Mouse (Mus musculus): ENCODE measurements at regions not wholly inside any gene's neighbourhood (a gene's known extent, or its start where the extent isn't known, plus 50 kb on each side); places are given as distances from the start of the nearest gene placed in this dataset.

DNA sequence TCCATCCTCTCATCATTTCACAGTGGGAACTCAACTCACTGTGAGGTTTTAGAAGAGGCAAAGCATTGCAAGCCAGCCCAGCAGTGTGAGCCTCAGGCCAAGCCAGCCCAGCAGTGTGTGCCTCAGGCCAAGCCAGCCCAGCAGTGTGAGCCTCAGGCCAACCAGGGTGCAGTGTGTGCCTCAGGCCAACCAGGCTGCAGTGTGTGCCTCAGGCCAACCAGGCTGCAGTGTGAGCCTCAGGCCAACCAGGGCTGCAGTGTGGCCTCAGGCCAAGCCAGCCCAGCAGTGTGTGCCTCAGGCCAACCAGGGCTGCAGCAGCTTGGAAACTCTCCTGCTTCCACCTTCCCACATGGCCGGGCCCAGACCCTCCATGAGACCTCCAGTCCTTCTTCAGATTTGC, 227.1 kb upstream of the Zmiz1 start:
- TF ChIP-seq CTCF (IDR thresholded peaks at IDR 0.05; ENCODE audit: extremely low read depth, insufficient read length, insufficient replicate concordance, low read depth, low read length) (no peak), POLR2A (IDR thresholded peaks at IDR 0.05; ENCODE audit: low read depth, low read length) (no peak)

Measured in small intestine, adult 2 months (tissue).